Mouse (Mus musculus) small intestine, adult 2 months (tissue): ENCODE results near the gene Gm572. TPM values are rescaled to one million over a fixed set of nuclear protein-coding genes. Genes with fewer than 3 reads are reported as not detected.

Experiments
- H3K27ac ChIP-seq: fragments of 200-500 bp; 2 replicates; pipeline ENCODE4 v1.5.1; 2012; ENCODE audit warnings: low read depth, low read length, control low read depth, inconsistent platforms; ENCODE audit not compliant: insufficient read depth
- H3K27me3 ChIP-seq: fragments of 200-500 bp; 2 replicates; pipeline ENCODE4 v1.6.1; 2012; ENCODE audit warnings: mild to moderate bottlenecking, moderate library complexity, low read length, inconsistent platforms; ENCODE audit not compliant: control insufficient read depth, insufficient read depth
- H3K36me3 ChIP-seq: fragments of 200-500 bp; 2 replicates; pipeline ENCODE4 v1.6.1; 2012; ENCODE audit warnings: mild to moderate bottlenecking, low read length, control low read depth, inconsistent platforms; ENCODE audit not compliant: control insufficient read depth, insufficient read depth
- H3K4me1 ChIP-seq: fragments of 200-500 bp; 2 replicates; pipeline ENCODE4 v1.6.1; 2012; ENCODE audit warnings: low read length, inconsistent platforms, mixed read lengths; ENCODE audit not compliant: control insufficient read depth, insufficient read depth, insufficient read length
- H3K4me3 ChIP-seq: fragments of 200-500 bp; 2 replicates; pipeline ENCODE4 v1.5.1; 2012; ENCODE audit warnings: low read depth, mild to moderate bottlenecking, control low read depth, inconsistent platforms, low read length, moderate library complexity
- CTCF ChIP-seq: fragments of 200-500 bp; IDR thresholded peaks from 2 replicates; pipeline ENCODE4 v1.5.1; 2012; ENCODE audit warnings: low read depth, mild to moderate bottlenecking, control low read depth, inconsistent platforms, low read length, moderate library complexity, mixed read lengths; ENCODE audit not compliant: insufficient replicate concordance, insufficient read length; ENCODE audit errors: extremely low read depth
- POLR2A ChIP-seq: fragments of 200-500 bp; IDR thresholded peaks from 2 replicates; pipeline ENCODE4 v1.6.1; 2012; ENCODE audit warnings: low read depth, mild to moderate bottlenecking, control low read depth, inconsistent platforms, low read length, moderate library complexity
- WGBS: fragments of 180-500 bp; shearing (Covaris S2); methylation state at CpG from one replicate; pipeline ENCODE4 v1.1.7; 2018; 5-methylcytosine and 5-hydroxymethylcytosine counted together
- polyA plus RNA-seq: library from polyadenylated mRNA; depleted of rRNA; stranded (reverse); fragments of >200 nt; gene quantifications from 2 replicates; pipeline ENCODE4 v1.2.3, GENCODE M21; 2012

The Gm572 gene
- polyA plus RNA-seq, 1 experiment, result 0.08 TPM

- 50% methylated on average over 5 of the region's 5 CpGs for WGBS
Observed at GRCm38 (mm10) chr4:148610631-148611364, 32.3 kb upstream of the Gm572 start.

DNA sequence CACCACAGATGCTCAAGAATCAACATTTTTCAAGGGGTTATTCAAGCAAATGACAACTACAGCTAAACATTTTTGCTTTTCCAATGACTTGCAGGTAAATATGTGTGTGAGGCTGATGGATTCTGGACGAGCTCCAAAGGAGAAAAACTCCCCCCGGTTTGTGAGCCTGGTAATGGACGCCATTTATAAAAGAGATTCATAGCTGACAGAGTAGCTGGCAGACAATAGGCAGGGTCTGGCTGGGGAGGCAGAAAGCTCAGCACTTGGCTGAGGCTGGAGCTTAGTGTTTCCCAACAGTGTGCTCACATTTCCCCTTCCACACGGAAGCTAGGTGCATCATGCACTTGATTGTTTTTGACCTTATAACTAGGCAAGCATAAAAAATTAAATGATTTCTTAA lies 30.6 kb upstream of the Gm572 start:
- Histone ChIP-seq H3K27me3 (no peaks in the 10 kb centered on the region), H3K36me3 (peaks cover 40% of the 10 kb centered on the region), H3K4me3 (no peak overlapping the region), H3K27ac (no peak overlapping the region), H3K4me1 (no peaks in the 10 kb centered on the region)
- no peak for TF ChIP-seq POLR2A
- no peak for TF ChIP-seq CTCF
- WGBS, result 71% methylated on average over 4 of the region's 4 CpGs

More at GRCm38 (mm10) chr4:148610631-148611364, 32.3 kb upstream of the Gm572 start:
- H3K27me3 ChIP-seq, result no peaks in the 10 kb centered on the region
- H3K36me3 ChIP-seq, result peaks cover 28% of the 10 kb centered on the region
- H3K27ac ChIP-seq, result no peak overlapping the region
- TF ChIP-seq CTCF, result no peak
- no peak for TF ChIP-seq POLR2A
- H3K4me1 ChIP-seq, result no peaks in the 10 kb centered on the region
- H3K4me3 ChIP-seq, result no peak overlapping the region

DNA sequence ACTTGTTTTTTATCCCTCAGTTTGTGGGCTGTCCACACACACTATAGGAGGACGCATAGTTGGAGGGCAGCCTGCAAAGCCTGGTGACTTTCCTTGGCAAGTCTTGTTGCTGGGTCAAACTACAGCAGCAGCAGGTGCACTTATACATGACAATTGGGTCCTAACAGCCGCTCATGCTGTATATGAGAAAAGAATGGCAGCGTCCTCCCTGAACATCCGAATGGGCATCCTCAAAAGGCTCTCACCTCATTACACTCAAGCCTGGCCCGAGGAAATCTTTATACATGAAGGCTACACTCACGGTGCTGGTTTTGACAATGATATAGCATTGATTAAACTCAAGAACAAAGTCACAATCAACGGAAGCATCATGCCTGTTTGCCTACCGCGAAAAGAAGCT lies 29.4 kb upstream of the Gm572 start:
- Histone ChIP-seq H3K27me3 (no peaks in the 10 kb centered on the region), H3K36me3 (peaks cover 47% of the 10 kb centered on the region), H3K4me3 (no peak overlapping the region), H3K27ac (no peak overlapping the region), H3K4me1 (no peaks in the 10 kb centered on the region)
- 81% methylated on average over 9 of the region's 9 CpGs for WGBS
- TF ChIP-seq CTCF (no peak), POLR2A (no peak)

DNA sequence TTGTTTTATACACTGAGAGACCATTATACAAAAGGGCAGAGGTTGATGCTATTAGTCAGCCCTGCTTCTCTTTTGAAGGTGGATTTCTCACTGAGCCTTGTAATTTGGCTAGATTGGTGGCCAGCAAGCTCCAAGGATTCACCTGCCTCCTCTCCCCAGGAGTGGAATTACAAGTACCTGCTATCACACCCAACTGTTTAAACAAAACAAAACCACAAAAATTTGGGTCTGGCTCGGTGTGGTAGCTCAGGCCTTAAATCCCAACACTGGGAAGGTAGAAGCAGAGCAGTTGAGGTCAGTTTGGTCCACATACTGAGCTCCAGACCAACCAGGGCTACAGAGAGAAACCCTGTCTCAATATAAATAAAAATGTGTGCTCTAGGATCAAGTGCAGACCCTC lies 23.3 kb upstream of the Gm572 start:
- Histone ChIP-seq H3K27me3 (no peaks in the 10 kb centered on the region), H3K36me3 (peaks cover 78% of the 10 kb centered on the region), H3K27ac (no peak overlapping the region), H3K4me3 (no peak overlapping the region), H3K4me1 (peaks cover 4% of the 10 kb centered on the region; the same call in 1 of the 2 replicates)
- WGBS, result 33% methylated on average over 1 of the region's 1 CpGs
- TF ChIP-seq CTCF, result no peak
- no peak for TF ChIP-seq POLR2A

DNA sequence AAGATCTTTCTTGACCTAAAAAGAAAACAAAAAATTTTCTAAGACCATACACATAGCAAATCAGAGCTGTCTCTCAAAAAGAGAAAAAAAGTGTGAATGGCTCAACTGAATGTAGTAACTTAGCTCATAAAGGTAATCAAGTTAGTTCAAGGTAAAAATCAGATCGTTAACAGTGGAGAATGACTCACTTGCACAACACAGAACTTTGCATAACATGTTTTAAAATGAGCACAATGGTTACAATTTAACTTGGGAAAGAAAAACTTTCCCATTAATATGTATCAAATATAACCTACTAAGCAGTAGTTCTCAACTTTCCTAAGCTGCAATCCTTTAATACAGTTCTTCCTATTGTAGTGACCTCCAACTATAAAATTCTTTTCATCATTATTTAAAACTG lies 22.4 kb upstream of the Gm572 start:
- TF ChIP-seq CTCF (no peak), POLR2A (no peak)
- Histone ChIP-seq H3K4me3 (no peak overlapping the region), H3K27me3 (no peaks in the 10 kb centered on the region), H3K27ac (no peak overlapping the region), H3K36me3 (peaks cover 73% of the 10 kb centered on the region), H3K4me1 (peaks cover 7% of the 10 kb centered on the region; the same call in 1 of the 2 replicates)
- WGBS, result 32% methylated on average over 1 of the region's 1 CpGs

DNA sequence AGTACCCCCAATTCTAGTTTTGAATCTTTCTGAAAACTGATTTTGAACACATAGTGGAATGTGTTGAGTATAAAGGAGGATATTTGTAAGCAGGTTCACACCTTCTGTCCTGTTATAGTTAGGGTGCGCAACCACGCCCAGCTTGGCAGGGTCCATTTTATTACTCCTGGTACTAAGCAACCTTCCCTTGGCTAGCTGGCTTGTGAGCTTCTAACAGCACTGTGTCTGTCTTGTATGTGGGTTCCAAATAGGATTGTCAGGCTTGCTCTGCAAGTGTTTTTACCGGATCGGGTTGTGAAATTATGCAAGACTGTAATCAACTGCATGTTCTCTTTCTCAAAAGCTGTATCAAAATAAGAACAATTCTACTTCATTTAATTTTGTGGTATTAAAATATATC lies 20.6 kb upstream of the Gm572 start:
- H3K36me3 ChIP-seq, result peaks cover 61% of the 10 kb centered on the region
- no peaks in the 10 kb centered on the region for H3K27me3 ChIP-seq
- H3K4me1 ChIP-seq, result peaks cover 10% of the 10 kb centered on the region; the same call in 1 of the 2 replicates
- TF ChIP-seq CTCF, result no peak
- no peak for TF ChIP-seq POLR2A
- H3K4me3 ChIP-seq, result no peak overlapping the region
- no peak overlapping the region for H3K27ac ChIP-seq
- 36% methylated on average over 4 of the region's 4 CpGs for WGBS

GRCm38 (mm10) chr4:148623609-148624008 lies 19.5 kb upstream of the Gm572 start:
- peaks cover 55% of the 10 kb centered on the region for H3K36me3 ChIP-seq
- H3K27me3 ChIP-seq, result no peaks in the 10 kb centered on the region
- WGBS, result 49% methylated on average over 4 of the region's 4 CpGs
- TF ChIP-seq POLR2A, result no peak
- no peak for TF ChIP-seq CTCF
- H3K27ac ChIP-seq, result no peak overlapping the region
- H3K4me3 ChIP-seq, result no peak overlapping the region
- H3K4me1 ChIP-seq, result peaks cover 10% of the 10 kb centered on the region; the same call in 1 of the 2 replicates
